Mouse (Mus musculus) G1E (cell line): Measurements from ENCODE around the gene Fam185a. TPM values are rescaled to one million over a fixed set of nuclear protein-coding genes. Genes with fewer than 3 reads are reported as not detected.

ENCODE experiments used
- ATAC-seq: 2 replicates; pipeline ENCODE4 v1.8.0; 2016; ENCODE audit warnings: mild to moderate bottlenecking; ENCODE audit not compliant: insufficient number of reproducible peaks, poor library complexity, low FRiP score, severe bottlenecking; ENCODE audit errors: extremely low read depth
- DNase-seq: peaks from one replicate; pipeline ENCODE4 v3.0.0; 2012; ENCODE audit warnings: low spot score
- H3K27me3 ChIP-seq: 2 replicates; pipeline ENCODE4 v1.6.1; 2012; ENCODE audit warnings: mild to moderate bottlenecking, low read length, inconsistent platforms; ENCODE audit not compliant: insufficient read depth
- H3K36me3 ChIP-seq: replicated peaks from 2 replicates; pipeline ENCODE3; 2012; ENCODE audit warnings: mild to moderate bottlenecking, inconsistent platforms
- H3K4me1 ChIP-seq: 2 replicates; pipeline ENCODE4 v1.6.1; 2012; ENCODE audit warnings: low read depth, low read length, inconsistent platforms, mixed read lengths; ENCODE audit not compliant: insufficient read depth
- H3K4me3 ChIP-seq: 2 replicates; pipeline ENCODE4 v1.5.1; 2012; ENCODE audit warnings: low read depth, mild to moderate bottlenecking, inconsistent platforms, low read length, moderate library complexity, mixed read lengths
- H3K9me3 ChIP-seq: replicated peaks from 2 replicates; pipeline ENCODE4 v1.6.1; 2012; ENCODE audit warnings: inconsistent platforms
- CTCF ChIP-seq: IDR thresholded peaks from 2 replicates; pipeline ENCODE4 v1.5.1; 2012; ENCODE audit warnings: low read depth, low read length, inconsistent platforms, mixed read lengths
- GATA1 ChIP-seq: IDR thresholded peaks from 2 replicates; pipeline ENCODE4 v1.6.1; 2012; ENCODE audit warnings: borderline replicate concordance, low read length, inconsistent platforms, mixed read lengths
- GATA2 ChIP-seq: IDR thresholded peaks from 2 replicates; pipeline ENCODE4 v1.6.1; 2012; ENCODE audit warnings: low read depth, low read length, inconsistent platforms, borderline replicate concordance
- POLR2AphosphoS5 ChIP-seq: IDR thresholded peaks from 2 replicates; pipeline ENCODE4 v1.6.1; 2012; ENCODE audit warnings: low read depth, low read length, inconsistent platforms; ENCODE audit not compliant: insufficient replicate concordance
- TAL1 ChIP-seq: conservative IDR thresholded peaks from 2 replicates; pipeline ENCODE4 v1.6.1; 2012; ENCODE audit warnings: low read depth, low read length, inconsistent platforms, mixed read lengths
- polyA plus RNA-seq: library from polyadenylated mRNA; stranded (reverse); fragments of >175 nt; gene quantifications from 2 replicates; pipeline ENCODE4 v1.2.3, GENCODE M21; 2012
- total RNA-seq, 2 experiments: library from RNA; stranded (forward) in 1 of 2; stranded (reverse) in 1 of 2; fragments of 200-1000 nt in 1 of 2; fragments of >200 nt in 1 of 2; fragmentation: Nextera tagmentation in 1 of 2; gene quantifications; 2 replicates each; pipeline ENCODE4 v1.2.3; 2014 to 2017

Gene Fam185a
- total and polyA plus RNA-seq, 3 experiments = 2.3 to 11.1 (median 9.5) TPM

- DNase-seq (no peak), ATAC-seq (no peak)
- peaks cover 2% of the 10 kb centered on the region; the same call in 1 of the 2 replicates for H3K4me1 ChIP-seq
- H3K36me3 ChIP-seq = no peaks in the 10 kb centered on the region
- no peaks in the 10 kb centered on the region for H3K9me3 ChIP-seq
- no peak for TF ChIP-seq CTCF
- no peak for TF ChIP-seq POLR2AphosphoS5
- no peak for TF ChIP-seq GATA1
- no peak for TF ChIP-seq GATA2
- TF ChIP-seq TAL1 = no peak
- peaks cover 13% of the 10 kb centered on the region for H3K27me3 ChIP-seq
- H3K4me3 ChIP-seq = no peak overlapping the region
Observed at GRCm38 (mm10) chr5:21518207-21518606, 93.4 kb downstream of the Fam185a start.

GRCm38 (mm10) chr5:21519166-21519565, 94.4 kb downstream of the Fam185a start:
- no peaks in the 10 kb centered on the region for H3K36me3 ChIP-seq

GRCm38 (mm10) chr5:21526835-21527485, 102.2 kb downstream of the Fam185a start:
- no peaks in the 10 kb centered on the region for H3K36me3 ChIP-seq
- ATAC-seq = no peak
- no peaks in the 10 kb centered on the region; the same call in 1 of the 2 replicates for H3K27me3 ChIP-seq
- no peak for DNase-seq
- no peaks in the 10 kb centered on the region for H3K9me3 ChIP-seq
- H3K4me1 ChIP-seq = no peaks in the 10 kb centered on the region
- no peak overlapping the region for H3K4me3 ChIP-seq
- TF ChIP-seq TAL1 (no peak), CTCF (no peak)

More at GRCm38 (mm10) chr5:21519166-21519565, 94.4 kb downstream of the Fam185a start:
- H3K4me1 ChIP-seq = peaks cover 2% of the 10 kb centered on the region; the same call in 1 of the 2 replicates
- H3K4me3 ChIP-seq = no peak overlapping the region
- no peak for TF ChIP-seq POLR2AphosphoS5
- no peak for TF ChIP-seq GATA2
- TF ChIP-seq TAL1 = no peak
- no peak for TF ChIP-seq GATA1
- no peak for TF ChIP-seq CTCF
- H3K27me3 ChIP-seq = peaks cover 13% of the 10 kb centered on the region
- no peaks in the 10 kb centered on the region for H3K9me3 ChIP-seq
- ATAC-seq (no peak), DNase-seq (no peak)

GRCm38 (mm10) chr5:21527488-21527911, 102.7 kb downstream of the Fam185a start:
- DNase-seq (no peak), ATAC-seq (no peak)
- no peak overlapping the region for H3K4me3 ChIP-seq
- no peak for TF ChIP-seq TAL1
- TF ChIP-seq POLR2AphosphoS5 = no peak
- no peak for TF ChIP-seq GATA1
- TF ChIP-seq GATA2 = no peak
- no peak for TF ChIP-seq CTCF
- no peaks in the 10 kb centered on the region for H3K9me3 ChIP-seq
- H3K4me1 ChIP-seq = no peaks in the 10 kb centered on the region
- H3K27me3 ChIP-seq = no peaks in the 10 kb centered on the region; the same call in 1 of the 2 replicates
- H3K36me3 ChIP-seq = no peaks in the 10 kb centered on the region

DNA sequence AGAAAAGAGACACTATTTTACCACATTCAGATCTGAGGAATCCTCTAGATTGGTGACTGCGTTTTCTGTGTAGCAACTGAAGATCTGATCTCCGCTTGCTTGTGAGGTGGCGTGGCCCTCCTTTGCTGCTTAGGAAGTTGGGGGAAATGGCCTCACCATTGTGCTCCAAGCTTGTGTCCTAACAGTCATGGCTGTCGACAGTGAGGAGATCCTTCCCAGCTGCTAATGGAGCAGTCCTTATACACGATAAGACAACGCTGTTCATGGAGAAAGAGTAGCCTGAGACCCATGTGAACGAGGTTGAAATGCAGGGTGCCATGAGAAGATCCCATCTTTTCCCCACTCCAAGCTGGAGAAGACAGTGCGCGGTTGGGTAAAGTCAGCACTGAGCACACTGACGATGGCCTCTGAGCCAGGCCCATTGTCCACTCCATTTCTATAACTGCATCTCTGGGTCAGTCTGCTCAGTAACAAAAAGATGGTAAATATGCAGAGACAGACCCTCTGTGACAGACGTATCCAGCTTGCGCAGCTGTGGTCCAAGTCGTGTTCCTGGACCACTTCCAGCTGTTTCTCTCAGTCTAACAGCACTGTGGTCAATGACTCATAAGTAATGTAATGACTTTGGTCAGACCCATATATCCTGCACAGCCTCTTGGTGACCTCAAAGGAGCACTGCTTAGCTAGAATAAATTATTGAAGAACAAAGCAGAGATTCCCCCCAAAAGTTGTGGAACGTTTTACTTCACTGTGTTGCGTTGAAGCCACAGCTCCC, 103.5 kb downstream of the Fam185a start:
- no peak for DNase-seq
- no peak for ATAC-seq
- Histone ChIP-seq H3K36me3 (no peaks in the 10 kb centered on the region), H3K4me1 (no peaks in the 10 kb centered on the region), H3K4me3 (no peak overlapping the region), H3K27me3 (no peaks in the 10 kb centered on the region; the same call in none of the 2 replicates), H3K9me3 (no peaks in the 10 kb centered on the region)
- TF ChIP-seq GATA1 (no peak), TAL1 (no peak), POLR2AphosphoS5 (no peak), GATA2 (no peak), CTCF (no peak)

DNA sequence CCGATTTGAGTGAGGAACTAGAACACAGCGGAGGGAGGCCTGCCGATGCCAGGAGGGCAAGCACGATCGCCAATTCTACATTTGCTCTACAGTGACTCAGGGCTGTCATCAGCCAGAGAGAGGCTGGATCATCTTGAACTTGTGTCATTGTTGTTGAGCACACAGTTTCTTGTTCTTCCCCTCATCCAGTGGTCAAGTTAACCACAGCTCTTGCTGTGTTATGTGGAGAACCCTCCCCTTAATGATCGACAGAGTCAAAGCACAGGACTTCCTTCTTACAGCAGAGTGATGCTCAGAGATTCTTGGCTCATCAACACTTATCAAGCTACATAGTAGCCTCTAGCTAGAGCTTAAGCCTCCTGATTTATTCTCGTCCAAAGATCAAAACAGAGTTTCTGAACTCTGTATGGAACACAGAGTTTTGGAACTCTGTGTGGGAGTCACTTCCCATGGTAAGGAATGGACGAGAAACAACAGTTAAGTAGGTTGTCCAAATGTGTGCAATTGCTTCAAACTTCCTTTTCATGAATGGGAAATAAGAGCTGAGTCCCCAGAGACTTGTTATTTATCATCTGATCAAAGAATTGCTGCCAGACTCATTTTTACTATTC, 104.5 kb downstream of the Fam185a start:
- no peaks in the 10 kb centered on the region; the same call in none of the 2 replicates for H3K27me3 ChIP-seq
- H3K36me3 ChIP-seq = no peaks in the 10 kb centered on the region
- no peaks in the 10 kb centered on the region for H3K9me3 ChIP-seq
- DNase-seq = no peak
- ATAC-seq = no peak
- TF ChIP-seq POLR2AphosphoS5 (no peak), GATA1 (no peak), TAL1 (no peak), CTCF (no peak), GATA2 (no peak)
- no peak overlapping the region for H3K4me3 ChIP-seq
- H3K4me1 ChIP-seq = no peaks in the 10 kb centered on the region

Other genes with a start within 250 kb of the Fam185a start
- gene Gsap, start 238.7 kb upstream of the Fam185a start, total RNA-seq (2014; fragmentation: Nextera tagmentation) = not detected in 2 replicates
- 0.27 and 0.29 TPM in 2 replicates for gene Gsap, start 238.7 kb upstream of the Fam185a start, total RNA-seq (2017)
- not detected in 2 replicates for gene Gsap, start 238.7 kb upstream of the Fam185a start, polyA plus RNA-seq
- 6.0 and 6.5 TPM in 2 replicates for gene Fgl2, start 52.3 kb upstream of the Fam185a start, total RNA-seq (2014; fragmentation: Nextera tagmentation)
- 8.9 and 9.7 TPM in 2 replicates for gene Fgl2, start 52.3 kb upstream of the Fam185a start, total RNA-seq (2017)
- gene Fgl2, start 52.3 kb upstream of the Fam185a start, polyA plus RNA-seq = 1.6 TPM in 2 replicates
- gene Ccdc146, start 281 bp upstream of the Fam185a start, total RNA-seq (2014; fragmentation: Nextera tagmentation) = not detected in 2 replicates
- gene Ccdc146, start 281 bp upstream of the Fam185a start, total RNA-seq (2017) = 0.22 TPM in 1 of 2 replicates, not detected in the other
- not detected in 2 replicates for gene Ccdc146, start 281 bp upstream of the Fam185a start, polyA plus RNA-seq
- gene Lrrc17, start 118.6 kb downstream of the Fam185a start, total RNA-seq (2014; fragmentation: Nextera tagmentation) = not detected in 2 replicates
- gene Lrrc17, start 118.6 kb downstream of the Fam185a start, total RNA-seq (2017) = 0.16 and 0.35 TPM in 2 replicates
- gene Lrrc17, start 118.6 kb downstream of the Fam185a start, polyA plus RNA-seq = not detected in 2 replicates
- not detected in 2 replicates for gene Fbxl13, start 220.7 kb downstream of the Fam185a start, total RNA-seq (2014; fragmentation: Nextera tagmentation)
- gene Fbxl13, start 220.7 kb downstream of the Fam185a start, total RNA-seq (2017) = 0.11 TPM in 1 of 2 replicates, not detected in the other
- not detected in 2 replicates for gene Fbxl13, start 220.7 kb downstream of the Fam185a start, polyA plus RNA-seq
- gene Armc10, start 220.9 kb downstream of the Fam185a start, total RNA-seq (2014; fragmentation: Nextera tagmentation) = 32.5 and 51.2 TPM in 2 replicates
- gene Armc10, start 220.9 kb downstream of the Fam185a start, total RNA-seq (2017) = 54.9 and 61.5 TPM in 2 replicates
- 34.1 and 42.2 TPM in 2 replicates for gene Armc10, start 220.9 kb downstream of the Fam185a start, polyA plus RNA-seq